Mouse (Mus musculus): Measurements from ENCODE around the gene Rps15.

DNA sequence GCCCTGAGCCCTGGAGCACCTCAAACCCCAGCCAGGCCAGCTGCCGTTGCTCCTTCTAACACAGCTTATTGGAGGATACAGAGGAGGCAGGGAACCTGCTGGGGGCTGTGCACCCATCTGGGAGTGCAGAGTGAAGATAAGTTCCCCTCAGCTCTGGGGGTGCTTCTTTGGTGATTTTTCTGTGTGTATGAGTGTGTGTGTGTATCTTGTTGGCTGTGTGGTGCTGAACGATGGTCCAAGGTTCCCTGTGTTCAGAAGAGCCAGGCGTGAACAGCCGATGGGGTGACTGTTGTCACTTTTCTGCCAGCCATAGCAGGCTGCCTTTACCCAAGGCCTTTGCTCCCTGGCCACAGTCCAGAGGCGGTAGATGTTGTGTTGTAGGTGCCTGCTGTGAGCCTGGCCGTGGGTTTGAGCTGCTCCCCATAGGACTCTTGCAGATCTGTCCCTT is 21.5 kb upstream of the Rps15 start:
- no peak for TF ChIP-seq CTCF (IDR thresholded peaks at IDR 0.05; ENCODE audit: extremely low read depth, insufficient read depth, insufficient read length, insufficient replicate concordance)
- no peak for TF ChIP-seq POLR2A (IDR thresholded peaks at IDR 0.05; ENCODE audit: low read depth, low read length)

Measured in spleen, adult 2 months (tissue).